Mouse (Mus musculus) forebrain, embryonic 16.5 days (tissue): ENCODE measurements around the gene Stra6. TPM values are rescaled to one million over a fixed set of nuclear protein-coding genes. Genes with fewer than 3 reads are reported as not detected.

ENCODE experiments used
- ATAC-seq: fragments of 200-750 bp; cut with Nextera tagmentation; 2 replicates; pipeline ENCODE4 v1.8.0; 2017; ENCODE audit warnings: mild to moderate bottlenecking, moderate library complexity
- H3K27ac ChIP-seq: fragments of 300-500 bp; sonication (generic); 2 replicates; pipeline ENCODE4 v1.5.1; 2014; ENCODE audit warnings: low read length, control low read depth
- H3K27me3 ChIP-seq: fragments of 300-500 bp; sonication (generic); replicated peaks from 2 replicates; pipeline ENCODE4 v1.6.1; 2014; ENCODE audit warnings: low read length; ENCODE audit not compliant: control insufficient read depth, insufficient read depth
- H3K36me3 ChIP-seq: fragments of 300-500 bp; sonication (generic); 2 replicates; pipeline ENCODE4 v1.6.1; 2014; ENCODE audit not compliant: control insufficient read depth, insufficient read depth
- H3K4me1 ChIP-seq: fragments of 300-500 bp; sonication (generic); replicated peaks from 2 replicates; pipeline ENCODE4 v1.6.1; 2014; ENCODE audit warnings: low read length; ENCODE audit not compliant: control insufficient read depth, insufficient read depth
- H3K4me2 ChIP-seq: fragments of 300-500 bp; sonication (generic); 2 replicates; pipeline ENCODE4 v1.6.1; 2014; ENCODE audit warnings: mild to moderate bottlenecking, low read length, control low read depth
- H3K4me3 ChIP-seq: fragments of 300-500 bp; sonication (generic); replicated peaks from 2 replicates; pipeline ENCODE4 v1.5.1; 2014; ENCODE audit warnings: mild to moderate bottlenecking, low read length, control low read depth
- H3K9ac ChIP-seq: fragments of 300-500 bp; sonication (generic); replicated peaks from 2 replicates; pipeline ENCODE4 v1.6.1; 2014; ENCODE audit warnings: low read depth, low read length, control low read depth
- H3K9me3 ChIP-seq: fragments of 300-500 bp; sonication (generic); 2 replicates; pipeline ENCODE4 v1.6.1; 2016; ENCODE audit warnings: low read length; ENCODE audit not compliant: control insufficient read depth
- WGBS: fragments of 180-500 bp; shearing (Covaris S2); extraction: QIAGEN DNeasy Blood & Tissue Kit; methylation state at CpG from one replicate; pipeline ENCODE4 v1.1.7; 2014; 5-methylcytosine and 5-hydroxymethylcytosine counted together
- polyA plus RNA-seq: library from polyadenylated mRNA; unstranded; fragments of >200 nt; fragmentation: Nextera tagmentation; extraction: Ambion mirVana; gene quantifications from 2 replicates; pipeline ENCODE4 v1.2.1, GENCODE M21; 2015

Stra6 gene
- polyA plus RNA-seq, 1 experiment from 2014 or later: 11.7 TPM

GRCm38 (mm10) chr9:58179390-58179789 is 115.8 kb downstream of the Stra6 start:
- peaks cover 19% of the 10 kb centered on the region for H3K4me1 ChIP-seq
- WGBS: 84% methylated on average over 2 of the region's 2 CpGs
- H3K36me3 ChIP-seq: no peaks in the 10 kb centered on the region
- no peak overlapping the region for H3K9ac ChIP-seq
- H3K4me3 ChIP-seq: no peak overlapping the region
- no peaks in the 10 kb centered on the region for H3K27me3 ChIP-seq
- ATAC-seq: no peak
- H3K9me3 ChIP-seq: no peaks in the 10 kb centered on the region
- no peak overlapping the region for H3K27ac ChIP-seq
- no peak overlapping the region for H3K4me2 ChIP-seq

GRCm38 (mm10) chr9:58184456-58184855 is 120.9 kb downstream of the Stra6 start:
- Histone ChIP-seq H3K27ac (no peak overlapping the region), H3K36me3 (no peaks in the 10 kb centered on the region), H3K9me3 (no peaks in the 10 kb centered on the region), H3K4me1 (peaks cover 4% of the 10 kb centered on the region), H3K4me2 (no peak overlapping the region), H3K9ac (no peak overlapping the region), H3K27me3 (no peaks in the 10 kb centered on the region), H3K4me3 (no peak overlapping the region)
- 50% methylated on average over 6 of the region's 6 CpGs for WGBS
- ATAC-seq: no peak

GRCm38 (mm10) chr9:58194222-58194621 is 130.6 kb downstream of the Stra6 start:
- WGBS: 60% methylated on average over 9 of the region's 9 CpGs
- Histone ChIP-seq H3K9ac (no peak overlapping the region), H3K4me3 (no peak overlapping the region), H3K27me3 (peaks cover 13% of the 10 kb centered on the region; the same call in 1 of the 2 replicates), H3K4me2 (no peak overlapping the region), H3K9me3 (no peaks in the 10 kb centered on the region), H3K27ac (peak overlapping the region; percentile 3; the same call in 1 of the 2 replicates), H3K4me1 (peaks cover 42% of the 10 kb centered on the region), H3K36me3 (no peaks in the 10 kb centered on the region; the same call in 1 of the 2 replicates)
- ATAC-seq: no peak

GRCm38 (mm10) chr9:58195671-58196070 is 132.1 kb downstream of the Stra6 start:
- ATAC-seq: no peak
- Histone ChIP-seq H3K27me3 (peaks cover 16% of the 10 kb centered on the region; the same call in 1 of the 2 replicates), H3K4me3 (peak overlapping the region; percentile 63), H3K9ac (peak overlapping the region; percentile 76), H3K4me1 (peaks cover 47% of the 10 kb centered on the region), H3K27ac (peak overlapping the region; percentile 98), H3K9me3 (no peaks in the 10 kb centered on the region), H3K4me2 (peak overlapping the region; percentile 81), H3K36me3 (no peaks in the 10 kb centered on the region; the same call in 1 of the 2 replicates)
- 7% methylated on average over 1 of the region's 1 CpGs for WGBS

- Histone ChIP-seq H3K4me1 (peaks cover 49% of the 10 kb centered on the region), H3K27ac (peak overlapping the region; percentile 98), H3K36me3 (no peaks in the 10 kb centered on the region; the same call in 1 of the 2 replicates), H3K9ac (peak overlapping the region; percentile 76), H3K27me3 (peaks cover 18% of the 10 kb centered on the region), H3K4me3 (peak overlapping the region; percentile 63), H3K9me3 (no peaks in the 10 kb centered on the region), H3K4me2 (peak overlapping the region; percentile 81)
- WGBS: 10% methylated on average over 14 of the region's 14 CpGs
- ATAC-seq: no peak
Observed at GRCm38 (mm10) chr9:58196141-58196540, 132.6 kb downstream of the Stra6 start.

GRCm38 (mm10) chr9:58196610-58197567 is 133.3 kb downstream of the Stra6 start:
- no peak for ATAC-seq
- Histone ChIP-seq H3K36me3 (no peaks in the 10 kb centered on the region; the same call in 1 of the 2 replicates), H3K4me1 (peaks cover 57% of the 10 kb centered on the region), H3K27me3 (peaks cover 21% of the 10 kb centered on the region), H3K27ac (peak overlapping the region; percentile 98), H3K4me2 (peak overlapping the region; percentile 81), H3K9ac (peak overlapping the region; percentile 76), H3K9me3 (no peaks in the 10 kb centered on the region), H3K4me3 (peak overlapping the region; percentile 63)
- WGBS: 7% methylated on average over 46 of the region's 46 CpGs

GRCm38 (mm10) chr9:58197781-58198701 is 134.5 kb downstream of the Stra6 start:
- H3K27me3 ChIP-seq: peaks cover 21% of the 10 kb centered on the region
- ATAC-seq: no peak

GRCm38 (mm10) chr9:58198801-58199371 is 135.3 kb downstream of the Stra6 start:
- ATAC-seq: no peak
- peak overlapping the region; percentile 76 for H3K9ac ChIP-seq
- H3K27ac ChIP-seq: peak overlapping the region; percentile 98
- H3K4me1 ChIP-seq: peaks cover 75% of the 10 kb centered on the region
- H3K4me3 ChIP-seq: peak overlapping the region; percentile 63
- no peaks in the 10 kb centered on the region; the same call in 1 of the 2 replicates for H3K36me3 ChIP-seq
- H3K9me3 ChIP-seq: no peaks in the 10 kb centered on the region
- peaks cover 21% of the 10 kb centered on the region for H3K27me3 ChIP-seq
- H3K4me2 ChIP-seq: peak overlapping the region; percentile 81
- WGBS: 4% methylated on average over 38 of the region's 38 CpGs

More at GRCm38 (mm10) chr9:58197781-58198701, 134.5 kb downstream of the Stra6 start:
- Histone ChIP-seq H3K4me1 (peaks cover 67% of the 10 kb centered on the region), H3K36me3 (no peaks in the 10 kb centered on the region; the same call in 1 of the 2 replicates), H3K27ac (peak overlapping the region; percentile 98), H3K9me3 (no peaks in the 10 kb centered on the region), H3K9ac (peak overlapping the region; percentile 76), H3K4me3 (peak overlapping the region; percentile 63), H3K4me2 (peak overlapping the region; percentile 81)
- WGBS: 3% methylated on average over 58 of the region's 58 CpGs
